Mouse (Mus musculus) cortical plate, adult 2 months (tissue): ENCODE measurements around the gene Usp54.

Source experiments
- CTCF ChIP-seq: fragments of 200-500 bp; IDR thresholded peaks from 2 replicates; pipeline ENCODE4 v1.5.1; 2011; ENCODE audit warnings: mild to moderate bottlenecking, control low read depth, low read length; ENCODE audit not compliant: insufficient read depth; ENCODE audit errors: extremely low read depth
- POLR2A ChIP-seq: fragments of 200-500 bp; IDR thresholded peaks from 2 replicates; pipeline ENCODE4 v1.6.1; 2011; ENCODE audit warnings: mild to moderate bottlenecking, low read length, control low read depth; ENCODE audit not compliant: insufficient read depth; ENCODE audit errors: extremely low read depth

- TF ChIP-seq CTCF = no peak
- no peak for TF ChIP-seq POLR2A
Observed at GRCm38 (mm10) chr14:20664436-20664835, 23.6 kb upstream of the Usp54 start.
